Mouse (Mus musculus): ENCODE data around the gene Pex11b.
"Not testable (repeated sequence)": the region's sequence is repeated elsewhere in the genome, so short reads cannot be mapped to it uniquely, and the experiment has no call there.

Pex11b gene

DNA sequence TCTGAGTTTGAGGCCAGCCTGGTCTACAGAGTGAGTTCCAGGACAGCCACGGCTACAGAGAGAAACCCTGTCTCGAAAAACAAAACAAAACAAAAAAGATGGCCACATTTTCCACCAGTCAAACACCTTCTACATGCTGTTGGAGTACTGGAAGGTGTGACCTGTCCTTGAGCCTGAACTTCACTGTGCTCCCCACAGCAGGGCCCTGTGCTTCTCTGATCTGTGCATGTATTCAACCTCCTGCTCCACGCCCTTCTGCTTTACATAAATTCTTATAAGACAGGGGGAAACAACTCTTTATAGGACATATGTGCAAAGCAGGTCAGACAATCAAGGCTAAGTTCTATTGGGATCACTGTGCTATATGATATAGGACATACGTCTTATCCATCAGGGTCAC lies 12.0 kb upstream of the Pex11b start:
- no peak for DNase-seq (ENCODE audit: low spot score)

DNA sequence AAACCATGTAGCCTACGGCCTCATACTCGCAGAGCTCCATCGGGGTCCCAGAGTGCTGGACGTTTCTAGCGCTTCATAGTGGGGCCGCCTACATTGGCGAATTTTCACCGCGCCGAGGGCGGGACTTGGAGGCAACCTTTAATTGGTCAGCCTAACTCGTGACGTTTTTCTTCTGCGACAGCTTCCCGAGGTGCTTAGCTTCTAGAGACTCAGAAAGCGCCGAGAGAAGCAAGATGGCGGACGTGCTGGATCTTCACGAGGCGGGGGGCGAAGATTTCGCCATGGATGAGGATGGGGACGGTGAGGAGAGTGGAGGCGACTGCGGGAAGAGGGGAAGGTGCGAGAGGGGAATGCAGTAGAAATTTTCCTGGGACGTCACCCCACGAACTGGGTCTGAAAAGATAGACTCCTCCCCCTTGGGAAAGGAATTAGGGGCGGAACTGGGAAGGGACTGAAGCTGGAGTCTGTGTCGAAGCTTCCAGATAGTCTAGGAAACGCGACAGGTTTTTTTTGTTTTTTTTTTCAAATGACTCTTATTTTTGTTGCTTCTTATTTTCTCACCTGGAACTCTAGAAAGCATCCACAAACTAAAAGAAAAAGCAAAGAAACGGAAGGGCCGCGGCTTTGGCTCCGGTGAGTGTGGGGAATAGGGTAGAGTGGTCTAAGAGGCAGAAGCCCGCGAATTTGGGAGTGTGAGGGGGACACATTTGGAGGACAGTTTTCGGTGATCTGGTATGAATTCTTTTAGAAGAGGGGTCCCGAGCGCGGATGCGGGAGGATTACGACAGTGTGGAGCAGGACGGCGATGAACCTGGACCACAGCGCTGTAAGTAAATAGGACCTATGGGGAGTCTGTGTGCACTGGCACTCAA lies 5.2 kb upstream of the Pex11b start, which contains the start of gene Rbm8a:
Gene Rbm8a (plus strand): TSS at position 205 of the 872 bp plus-strand sequence.
- peak; percentile 92 for DNase-seq (ENCODE audit: low spot score)

DNA sequence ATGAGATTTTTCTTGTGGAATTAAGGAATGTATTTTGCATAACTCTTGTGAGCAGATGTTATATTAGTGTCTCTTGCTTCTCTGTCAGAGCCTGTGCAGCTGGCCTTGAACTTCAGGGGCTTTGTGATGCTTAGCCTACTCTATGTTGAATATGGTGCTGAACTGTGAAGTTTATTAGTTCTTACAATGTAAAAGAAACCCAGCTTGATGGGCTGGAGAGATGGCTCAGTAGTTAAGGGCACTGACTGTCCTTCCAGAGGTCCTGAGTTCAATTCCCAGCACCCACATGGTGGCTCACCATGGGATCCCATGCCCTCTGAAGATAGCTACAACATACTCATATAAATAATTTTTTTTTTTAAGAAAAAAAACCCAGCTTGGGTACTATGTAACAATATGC lies 3.1 kb upstream of the Pex11b start:
- no peak for DNase-seq (ENCODE audit: low spot score)

DNA sequence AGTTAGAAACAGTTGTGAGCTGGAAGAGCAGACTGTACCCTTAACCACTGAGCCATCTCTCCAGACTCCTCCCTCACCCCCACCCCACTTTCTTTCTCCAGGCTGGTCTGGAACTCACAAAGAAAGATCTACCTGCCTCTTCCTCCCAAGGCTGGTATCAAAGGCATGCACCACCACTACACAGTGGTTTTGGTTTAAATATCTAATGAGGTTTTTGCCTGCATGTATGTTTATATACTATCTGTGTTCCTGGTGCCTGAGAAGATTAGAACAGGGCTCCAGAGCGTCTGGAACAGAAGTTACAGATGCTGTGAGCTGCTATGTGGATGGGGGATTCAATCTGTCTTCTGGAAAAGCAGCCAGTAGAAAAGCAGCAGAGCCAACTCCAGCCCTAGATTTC lies 1.2 kb upstream of the Pex11b start:
- no peak for DNase-seq (ENCODE audit: low spot score)

DNA sequence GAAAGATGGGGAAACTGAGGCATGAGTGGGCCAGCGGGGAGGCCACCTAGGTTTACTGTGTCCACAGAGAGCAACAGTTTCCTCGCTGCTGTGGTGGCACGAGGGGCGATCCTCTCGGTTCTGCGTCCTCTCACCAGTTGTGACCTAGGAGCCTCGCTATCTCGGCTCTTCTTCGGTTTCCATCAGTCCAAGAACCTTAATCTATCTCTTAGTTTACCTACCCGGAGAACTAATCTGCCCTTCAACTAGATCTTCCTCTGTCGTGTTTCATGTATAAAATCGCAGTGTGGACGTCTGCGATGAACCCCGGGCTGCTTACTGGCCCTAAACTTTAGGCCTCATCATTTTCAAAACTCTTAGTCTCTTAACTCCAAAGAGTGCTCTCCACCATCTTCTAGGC lies 730 bp downstream of the Pex11b start:
- DNase-seq (ENCODE audit: low spot score), result no peak

DNA sequence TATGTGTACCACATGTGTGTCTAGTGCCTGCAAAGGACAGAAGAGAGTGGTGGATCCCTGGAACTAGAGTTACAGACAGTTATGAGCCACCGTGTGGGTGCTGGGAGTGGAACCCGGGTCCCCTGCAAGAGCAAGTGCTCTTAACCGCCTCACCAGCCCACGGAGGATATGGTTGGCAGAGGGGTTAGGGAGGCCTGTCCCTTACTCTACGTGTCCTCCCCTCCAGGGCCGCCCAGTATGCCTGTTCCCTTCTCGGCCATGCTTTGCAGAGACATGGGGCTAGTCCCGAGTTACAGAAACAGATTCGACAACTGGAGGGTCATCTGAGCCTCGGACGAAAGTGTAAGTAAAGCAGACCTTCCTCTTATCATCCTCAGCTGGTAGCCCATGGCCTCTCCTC lies 1.3 kb downstream of the Pex11b start:
- no peak for DNase-seq (ENCODE audit: low spot score)

DNA sequence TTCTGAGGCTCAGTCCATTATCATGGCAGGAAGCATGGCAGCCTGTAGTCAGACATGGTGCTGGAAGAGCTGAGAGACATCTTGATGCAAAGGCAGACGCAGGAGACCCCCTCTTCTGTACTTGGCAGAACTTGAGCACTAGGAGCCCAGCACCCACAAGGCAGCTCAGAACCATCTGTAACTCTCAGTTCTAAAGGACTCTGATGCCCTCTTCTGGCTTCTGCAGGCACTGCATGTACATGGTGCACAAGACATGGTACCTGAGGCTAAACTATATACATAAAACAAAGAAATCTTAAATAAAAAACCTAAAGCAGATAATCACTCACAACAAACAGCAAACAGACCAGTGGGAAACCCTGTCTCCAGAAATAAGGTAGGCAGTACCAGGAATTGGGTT lies 4.0 kb downstream of the Pex11b start:
- DNase-seq (ENCODE audit: low spot score), result peak; percentile 46

DNA sequence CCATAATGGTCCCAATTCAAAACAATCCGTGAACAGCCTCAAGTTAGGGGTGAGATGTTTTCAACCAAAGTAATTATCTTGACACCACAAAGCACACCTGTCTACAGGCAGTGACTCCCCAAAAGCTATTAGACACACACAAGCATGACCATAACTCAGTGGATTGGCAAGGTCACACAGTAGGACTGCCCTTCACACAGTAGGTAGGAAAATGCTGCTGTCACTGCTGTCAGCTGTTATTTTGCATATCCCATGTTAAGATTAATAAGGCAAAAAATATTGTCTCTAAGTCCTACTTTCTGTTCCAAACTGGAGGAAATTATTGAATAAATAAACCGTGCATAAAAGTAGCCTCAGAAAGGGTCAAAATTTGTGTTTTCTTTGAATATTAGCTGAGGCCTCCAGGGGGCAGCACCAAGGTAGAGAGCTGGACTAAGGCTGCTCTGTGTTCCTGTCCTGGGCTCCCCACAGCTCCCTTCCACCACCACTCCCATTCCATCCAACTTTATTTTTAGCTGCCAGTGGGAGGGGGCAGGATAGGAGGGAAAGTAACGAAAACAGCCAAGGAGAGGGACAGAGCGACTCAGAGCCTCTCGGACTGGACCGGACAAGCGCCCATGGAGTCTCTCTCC lies 10.0 kb downstream of the Pex11b start, which contains the start of gene Itga10:
Gene Itga10 (plus strand): TSS at position 567 of the 632 bp plus-strand sequence.
- peak; percentile 29 for DNase-seq (ENCODE audit: low spot score)

DNA sequence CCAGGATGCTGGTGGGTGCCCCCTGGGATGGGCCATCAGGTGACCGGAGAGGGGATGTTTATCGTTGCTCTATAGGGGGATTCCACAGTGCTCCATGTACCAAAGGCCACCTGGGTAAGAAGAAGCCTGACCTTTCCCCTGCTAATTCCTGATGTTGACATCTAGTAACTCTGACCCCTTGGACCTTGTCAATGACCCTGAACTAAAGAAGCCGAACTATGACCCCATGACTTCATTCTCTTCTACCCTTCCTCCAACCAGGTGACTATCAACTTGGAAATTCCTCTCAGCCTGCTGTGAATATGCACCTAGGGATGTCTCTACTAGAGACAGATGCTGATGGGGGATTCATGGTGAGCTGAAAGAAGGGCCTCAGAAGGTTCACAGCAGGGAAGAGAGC lies 12.2 kb downstream of the Pex11b start:
- DNase-seq (ENCODE audit: low spot score), result no peak

DNA sequence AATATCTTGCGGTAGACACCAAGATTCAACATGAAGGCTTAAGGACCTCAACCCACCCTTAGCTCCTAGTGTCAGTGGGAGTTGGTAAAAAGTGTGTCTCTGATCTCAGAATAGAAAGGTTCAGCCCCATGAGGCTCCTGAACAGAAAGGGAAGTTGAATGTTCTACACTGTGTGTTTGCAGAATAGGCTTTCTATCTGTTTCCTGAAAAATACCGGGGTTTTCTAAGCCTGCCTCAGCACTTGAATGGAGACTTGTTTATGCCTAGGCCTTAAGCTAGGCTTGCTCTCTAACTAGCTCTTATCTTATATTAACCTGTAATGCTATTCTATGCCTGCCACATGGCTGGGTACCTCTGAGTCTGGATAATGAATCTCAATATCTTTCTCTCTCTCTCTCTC lies 25.7 kb downstream of the Pex11b start:
- DNase-seq (ENCODE audit: low spot score), result no peak

DNA sequence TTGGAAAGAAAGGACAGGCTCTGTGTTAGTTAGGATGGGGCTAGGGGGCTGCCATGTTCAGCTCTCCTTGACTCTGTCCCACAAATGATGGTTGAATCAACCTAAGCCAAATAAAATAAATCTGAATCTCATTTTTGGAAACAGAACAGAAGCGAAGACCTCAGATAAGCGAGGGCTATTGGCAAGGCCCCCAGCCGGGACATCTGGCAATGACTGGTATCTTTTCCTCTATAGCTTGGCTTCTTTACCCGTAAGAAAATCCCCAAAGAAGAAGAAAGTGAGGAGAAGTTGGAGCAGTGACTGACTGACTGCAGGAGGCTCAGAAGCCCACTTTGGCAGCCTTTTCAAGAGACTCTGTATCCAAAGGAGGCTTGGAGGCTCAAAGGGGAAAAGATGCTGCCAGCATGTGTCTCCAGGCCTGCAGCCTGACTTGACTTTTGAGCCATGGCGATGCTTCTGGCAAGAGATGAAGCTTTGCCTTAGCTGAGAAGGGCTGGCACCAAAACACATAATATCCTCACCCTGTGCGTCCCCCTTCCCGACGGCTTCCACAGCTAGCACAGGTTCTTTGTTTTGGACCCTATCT lies 27.6 kb downstream of the Pex11b start:
- DNase-seq (ENCODE audit: low spot score), result no peak

DNA sequence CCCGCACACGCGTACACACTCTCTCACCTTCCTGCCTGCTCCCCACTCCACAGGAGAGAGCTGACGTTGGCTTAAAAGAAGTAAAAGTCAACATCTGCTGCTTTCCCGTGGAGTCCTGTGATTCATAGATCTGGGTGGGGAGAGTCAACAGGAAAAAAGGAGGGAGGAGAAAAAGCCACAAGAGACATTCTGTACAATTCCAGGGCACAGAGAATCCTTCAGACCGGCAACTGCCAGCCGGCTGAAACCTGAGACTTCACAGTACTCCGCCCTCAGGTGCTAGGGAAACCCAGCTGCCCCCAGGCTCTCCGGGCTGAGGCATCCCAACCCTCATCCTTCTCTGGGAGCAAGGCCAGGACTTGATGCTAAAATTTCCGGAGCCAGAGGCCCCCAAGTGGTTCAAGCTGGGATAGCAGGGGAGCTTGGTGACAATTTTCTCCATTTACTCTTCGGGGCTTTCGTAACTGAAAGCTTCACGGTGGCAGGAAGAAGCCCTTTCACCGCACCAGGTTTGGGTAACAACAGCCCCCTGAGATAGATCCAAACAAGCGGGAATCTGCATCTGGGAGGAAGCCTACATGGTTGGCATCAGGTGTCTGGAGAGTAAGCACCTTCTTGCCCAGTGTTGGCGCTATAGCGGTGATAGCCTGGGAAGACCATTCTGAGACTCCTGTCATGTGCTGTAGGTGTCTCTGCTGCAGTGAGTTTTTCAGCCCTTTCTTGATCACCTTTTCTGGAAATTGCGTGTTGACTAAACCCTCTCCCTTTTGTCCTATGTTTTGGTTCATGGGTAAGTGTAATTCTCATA lies 28.5 kb downstream of the Pex11b start:
- DNase-seq (ENCODE audit: low spot score), result peak; percentile 75

DNA sequence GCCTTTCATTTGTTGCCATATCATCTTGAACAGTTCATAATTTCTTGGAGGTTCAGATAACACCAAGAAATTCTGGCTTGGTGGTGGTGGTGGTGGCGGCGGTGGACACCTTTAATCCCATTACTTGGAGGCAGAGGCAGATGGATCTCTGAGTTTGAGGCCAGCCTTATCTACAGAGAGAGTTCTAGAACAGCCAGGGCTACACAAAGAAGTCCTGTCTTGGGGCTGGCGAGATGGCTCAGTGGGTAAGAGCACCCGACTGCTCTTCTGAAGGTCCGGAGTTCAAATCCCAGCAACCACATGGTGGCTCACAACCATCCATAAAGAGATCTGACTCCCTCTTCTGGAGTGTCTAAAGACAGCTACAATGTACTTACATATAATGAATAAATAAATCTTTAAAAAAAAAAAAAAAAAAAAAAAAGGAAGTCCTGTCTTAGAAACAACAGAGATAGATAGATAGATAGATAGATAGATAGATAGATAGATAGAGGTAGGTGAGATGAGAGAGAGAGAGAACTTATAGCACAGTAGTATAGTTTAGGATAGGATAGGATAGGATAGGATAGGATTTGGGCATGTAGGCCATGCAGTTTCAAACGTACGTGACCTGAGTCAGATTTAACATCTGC lies 30.7 kb downstream of the Pex11b start:
- not testable (repeated sequence) for DNase-seq (ENCODE audit: low spot score)

DNA sequence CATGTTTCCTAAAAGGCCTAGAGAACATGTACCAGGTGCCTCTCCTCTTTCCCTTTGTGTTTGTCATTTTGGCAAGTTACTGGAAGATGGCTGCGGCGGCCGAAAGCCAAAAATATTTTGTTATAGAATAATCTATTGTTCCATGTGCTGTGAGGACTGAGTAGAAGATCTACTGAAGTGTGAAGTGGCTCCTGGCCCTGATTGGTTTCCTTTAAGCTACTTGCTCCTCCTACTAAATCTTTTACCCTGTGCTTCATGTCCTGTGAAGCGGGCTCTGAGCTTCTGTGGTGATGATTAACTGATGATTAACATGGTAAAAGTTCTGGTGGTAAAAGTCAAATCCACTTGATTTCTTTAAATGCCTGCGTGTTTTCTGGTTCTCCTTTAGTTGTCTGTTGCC lies 31.7 kb downstream of the Pex11b start:
- DNase-seq (ENCODE audit: low spot score), result no peak

DNA sequence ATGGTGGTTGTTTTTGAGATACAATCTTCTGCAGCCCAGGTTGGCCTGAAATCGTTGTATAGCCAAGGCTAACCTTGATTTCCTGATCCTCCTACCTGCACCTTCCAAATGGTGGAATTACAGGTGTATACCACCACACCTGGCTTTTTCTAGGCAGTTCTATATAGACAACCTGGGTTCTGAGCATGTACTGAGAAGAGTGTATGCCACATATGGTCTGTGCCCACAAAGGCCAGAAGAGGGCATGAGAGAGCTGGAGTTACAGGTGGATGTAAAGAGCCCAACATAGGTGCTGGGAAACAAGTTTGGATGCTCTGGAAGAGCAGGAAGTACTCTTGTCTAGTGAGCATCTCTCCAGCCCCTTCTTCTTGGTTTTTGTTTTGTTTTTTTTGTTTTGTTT lies 32.1 kb downstream of the Pex11b start:
- no peak for DNase-seq (ENCODE audit: low spot score)

DNA sequence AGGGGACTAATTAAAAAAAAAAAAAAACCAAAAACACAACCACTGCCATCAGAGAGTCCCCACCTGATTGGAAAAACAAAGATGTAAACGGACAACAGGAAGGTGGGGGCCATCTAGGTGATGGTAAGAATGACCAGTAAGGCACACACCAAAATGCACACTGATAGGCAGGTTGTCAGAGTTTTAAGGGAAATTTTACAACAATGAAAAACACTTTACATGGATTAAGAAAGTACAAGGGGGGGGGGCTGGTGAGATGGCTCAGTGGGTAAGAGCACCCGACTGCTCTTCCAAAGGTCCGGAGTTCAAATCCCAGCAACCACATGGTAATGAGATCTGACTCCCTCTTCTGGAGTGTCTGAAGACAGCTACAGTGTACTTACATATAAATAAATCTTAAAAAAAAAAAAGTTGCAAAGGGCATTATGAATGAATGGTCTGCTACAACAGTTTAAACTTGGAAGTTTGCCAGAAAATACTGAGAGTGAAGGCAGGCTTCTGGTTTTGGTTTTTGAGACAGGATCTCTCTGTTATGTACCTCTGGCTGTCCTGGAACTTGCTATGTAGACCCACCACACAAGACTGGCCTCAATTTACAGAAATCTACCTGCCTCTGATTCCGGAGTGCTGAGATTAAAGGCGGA lies 33.4 kb downstream of the Pex11b start:
- no peak for DNase-seq (ENCODE audit: low spot score)

DNA sequence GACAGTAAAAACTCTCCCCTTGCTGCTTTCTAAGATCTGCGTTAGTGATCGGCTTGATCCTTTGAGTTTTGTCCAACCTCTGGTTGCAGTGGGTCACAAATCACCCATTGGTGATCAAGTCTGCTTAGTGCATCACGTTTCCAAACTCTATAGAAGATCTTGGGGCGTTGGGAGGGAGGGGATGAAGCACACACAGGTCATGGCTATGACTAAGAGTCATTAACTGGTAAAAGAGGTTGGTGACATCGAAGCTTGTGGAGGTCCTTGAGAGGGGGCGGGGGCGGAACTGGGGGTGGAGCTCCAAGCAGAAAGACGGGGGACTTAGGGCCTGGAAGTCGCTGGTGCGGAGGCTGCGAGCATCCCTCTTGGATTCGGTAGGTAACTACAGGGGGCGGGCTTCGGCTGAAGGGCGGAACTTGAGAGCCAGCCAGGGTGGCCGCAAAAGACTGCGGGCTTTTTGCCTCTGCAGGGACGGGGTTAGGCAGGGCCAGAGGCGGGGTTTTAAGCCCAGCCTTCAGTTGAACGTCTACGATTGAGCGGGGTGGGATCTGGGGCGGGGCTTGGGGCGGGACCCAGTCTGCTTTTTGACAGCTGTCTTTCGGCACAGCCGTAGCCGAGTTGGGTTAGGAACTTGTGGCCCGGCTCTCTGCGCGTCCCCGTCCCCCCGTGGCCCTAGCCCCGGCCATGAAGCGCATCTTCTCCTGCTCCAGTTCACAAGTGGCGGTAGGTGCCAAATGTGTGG lies 34.7 kb downstream of the Pex11b start, which contains the start of gene Ankrd35:
Gene Ankrd35 (plus strand): TSS at position 405 of the 742 bp plus-strand sequence.
- DNase-seq (ENCODE audit: low spot score), result peak; percentile 74

DNA sequence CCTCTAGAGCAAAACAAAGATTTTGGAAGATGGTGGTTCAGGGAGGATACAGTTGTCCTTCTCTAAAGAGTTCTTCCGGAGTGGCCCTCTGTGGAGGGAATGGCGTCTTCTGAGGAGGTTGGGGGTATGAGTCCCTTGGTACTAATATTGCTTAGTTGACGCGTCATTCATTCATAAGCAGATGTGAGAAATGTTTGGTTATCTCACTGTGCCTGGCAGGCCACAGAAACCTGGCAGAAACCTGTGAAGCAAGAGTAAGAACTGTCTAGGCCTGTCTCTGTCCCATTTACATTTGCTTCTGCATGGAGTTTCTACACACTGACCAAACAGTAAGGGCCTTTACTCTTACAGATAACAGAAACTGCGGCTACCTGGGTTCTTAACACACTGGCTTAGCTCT lies 36.3 kb downstream of the Pex11b start:
- no peak for DNase-seq (ENCODE audit: low spot score)

DNA sequence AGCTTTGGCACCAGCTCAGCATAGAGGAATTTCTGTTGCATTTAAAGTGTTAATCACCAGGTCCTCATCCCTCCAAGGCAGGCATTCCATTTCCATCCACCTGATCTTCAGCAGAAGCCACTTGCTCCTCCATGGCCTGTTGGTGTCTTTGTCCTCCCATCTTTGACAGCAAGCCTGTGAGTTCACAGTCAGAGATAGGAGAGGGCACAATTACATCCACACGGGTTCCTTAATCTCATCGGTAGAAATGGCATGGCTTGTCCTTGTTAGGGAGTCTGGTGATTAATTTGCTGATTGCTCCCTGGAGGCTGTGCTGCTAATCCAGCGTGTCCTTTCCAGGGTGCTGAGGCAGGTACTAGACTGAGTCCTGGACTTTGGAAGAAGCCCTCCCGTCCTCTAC lies 38.3 kb downstream of the Pex11b start:
- DNase-seq (ENCODE audit: low spot score), result no peak

DNA sequence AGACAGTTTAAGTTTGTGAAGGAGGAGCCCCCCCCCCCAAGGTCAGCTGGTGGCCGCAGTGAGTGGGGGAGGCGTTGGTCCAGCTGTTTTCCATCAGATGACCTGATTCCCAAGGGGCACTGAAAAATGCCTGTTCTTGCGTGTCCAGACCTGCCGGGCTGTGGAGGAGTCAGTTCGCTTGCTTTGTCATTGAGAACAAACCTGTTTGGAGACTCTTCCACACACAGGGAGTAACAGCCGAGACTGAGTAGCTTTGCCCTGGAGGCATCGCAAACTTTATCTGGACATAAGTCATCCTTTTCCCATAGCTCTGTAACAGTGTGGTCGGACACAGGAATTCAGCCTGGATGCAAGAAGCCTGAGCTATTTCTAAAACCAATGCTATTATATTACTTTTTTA lies 39.3 kb downstream of the Pex11b start:
- DNase-seq (ENCODE audit: low spot score), result peak; percentile 16
